Mouse (Mus musculus) skeletal muscle tissue, postnatal 0 days (tissue): Measurements from ENCODE around the gene Timm10. TPM values are rescaled to one million over a fixed set of nuclear protein-coding genes. Genes with fewer than 3 reads are reported as not detected.

Source experiments
- polyA plus RNA-seq: library from polyadenylated mRNA; unstranded; fragments of >200 nt; fragmentation: Nextera tagmentation; extraction: Ambion mirVana; gene quantifications from 2 replicates; pipeline ENCODE4 v1.2.1, GENCODE M21; 2015

Gene Timm10
- 67.6 and 83.8 TPM in 2 replicates for polyA plus RNA-seq

GRCm38 (mm10) chr2:84826488-84827282 lies at the start of gene Timm10:
Timm10 (plus strand) TSS chr2:84826997.

GRCm38 (mm10) chr2:84798493-84798921 lies 28.3 kb upstream of the Timm10 start, which contains the start of gene Ube2l6:
Ube2l6 (plus strand) TSS chr2:84798828.

GRCm38 (mm10) chr2:84822552-84822951 lies 4.2 kb upstream of the Timm10 start, which contains the start of gene Smtnl1:
Smtnl1 (minus strand) TSS chr2:84822652.

GRCm38 (mm10) chr2:84838593-84838949 lies 11.8 kb downstream of the Timm10 start, which contains the start of gene Slc43a1:
Slc43a1 (plus strand) TSS chr2:84838850.

Other genes starting within 250 kb of the Timm10 start
- gene Ctnnd1, start 176.2 kb upstream of the Timm10 start, polyA plus RNA-seq = 21.5 and 22.2 TPM in 2 replicates
- gene Btbd18, start 167.9 kb upstream of the Timm10 start, polyA plus RNA-seq = 0.05 and 0.08 TPM in 2 replicates
- gene Selenoh, start 156.2 kb upstream of the Timm10 start, polyA plus RNA-seq = 60.9 and 74.7 TPM in 2 replicates
- gene Gm28635, start 149.0 kb upstream of the Timm10 start, polyA plus RNA-seq = not detected in 2 replicates
- 12.2 and 14.2 TPM in 2 replicates for gene Med19, start 148.6 kb upstream of the Timm10 start, polyA plus RNA-seq
- 55.8 and 69.9 TPM in 2 replicates for gene Tmx2, start 147.9 kb upstream of the Timm10 start, polyA plus RNA-seq
- gene Zdhhc5, start 111.8 kb upstream of the Timm10 start, polyA plus RNA-seq = 13.4 and 17.7 TPM in 2 replicates
- 10.5 and 12.6 TPM in 2 replicates for gene Clp1, start 99.6 kb upstream of the Timm10 start, polyA plus RNA-seq
- gene Ypel4, start 92.9 kb upstream of the Timm10 start, polyA plus RNA-seq = 1.5 and 1.6 TPM in 2 replicates
- gene Gm19426, start 83.3 kb upstream of the Timm10 start, polyA plus RNA-seq = 1.8 and 2.0 TPM in 2 replicates
- gene Serping1, start 51.6 kb upstream of the Timm10 start, polyA plus RNA-seq = 64.7 and 70.4 TPM in 2 replicates
- 20.2 and 24.6 TPM in 2 replicates for gene Ube2l6, start 28.2 kb upstream of the Timm10 start, polyA plus RNA-seq
- gene Smtnl1, start 4.3 kb upstream of the Timm10 start, polyA plus RNA-seq = 106 and 109 TPM in 2 replicates
- gene Slc43a1, start 11.9 kb downstream of the Timm10 start, polyA plus RNA-seq = 7.4 and 10.3 TPM in 2 replicates
- gene Rtn4rl2, start 59.7 kb downstream of the Timm10 start, polyA plus RNA-seq = 0.45 TPM in 2 replicates
- 14.5 and 20.2 TPM in 2 replicates for gene Slc43a3, start 109.6 kb downstream of the Timm10 start, polyA plus RNA-seq
- gene Prg2, start 153.5 kb downstream of the Timm10 start, polyA plus RNA-seq = not detected in 2 replicates
- gene Prg3, start 161.2 kb downstream of the Timm10 start, polyA plus RNA-seq = not detected in 2 replicates
- gene Ssrp1, start 210.2 kb downstream of the Timm10 start, polyA plus RNA-seq = 64.4 and 71.4 TPM in 2 replicates
- 0.37 and 0.56 TPM in 2 replicates for gene P2rx3, start 210.5 kb downstream of the Timm10 start, polyA plus RNA-seq
- 14.3 and 18.4 TPM in 2 replicates for gene Tnks1bp1, start 221.0 kb downstream of the Timm10 start, polyA plus RNA-seq